Mouse (Mus musculus) kidney, postnatal 0 days (tissue): ENCODE data around the gene Ghdc. TPM values are rescaled to one million over a fixed set of nuclear protein-coding genes. Genes with fewer than 3 reads are reported as not detected.

Experiments used
- ATAC-seq: fragments of 200-750 bp; cut with Nextera tagmentation; replicated peaks from 2 replicates; pipeline ENCODE4 v1.8.0; 2017; ENCODE audit warnings: low read depth, moderate number of reproducible peaks, moderate TSS enrichment, moderate library complexity; ENCODE audit not compliant: low FRiP score
- DNase-seq: peaks from one replicate; pipeline ENCODE4 v3.0.0-alpha.2; 2016; ENCODE audit warnings: low spot score
- H3K27ac ChIP-seq: fragments of 300-500 bp; sonication (generic); 2 replicates; pipeline ENCODE4 v1.5.1; 2014; ENCODE audit warnings: mild to moderate bottlenecking
- H3K27me3 ChIP-seq: fragments of 300-500 bp; sonication (generic); 2 replicates; pipeline ENCODE4 v1.6.1; 2014; ENCODE audit warnings: low read length, mixed read lengths; ENCODE audit not compliant: insufficient read depth
- H3K36me3 ChIP-seq: fragments of 300-500 bp; sonication (generic); 2 replicates; pipeline ENCODE4 v1.6.1; 2014; ENCODE audit warnings: low read length, mixed read lengths; ENCODE audit not compliant: insufficient read depth
- H3K4me1 ChIP-seq: fragments of 300-500 bp; sonication (generic); replicated peaks from 2 replicates; pipeline ENCODE4 v1.6.1; 2014; ENCODE audit warnings: antibody characterized with exemption, low read length, mixed read lengths; ENCODE audit not compliant: insufficient read depth
- H3K4me2 ChIP-seq: fragments of 300-500 bp; sonication (generic); 2 replicates; pipeline ENCODE4 v1.6.1; 2014; ENCODE audit warnings: mild to moderate bottlenecking, low read length, moderate library complexity, mixed read lengths
- H3K4me3 ChIP-seq: fragments of 300-500 bp; sonication (generic); replicated peaks from 2 replicates; pipeline ENCODE4 v1.5.1; 2014; ENCODE audit warnings: low read depth, low read length
- H3K9ac ChIP-seq: fragments of 300-500 bp; sonication (generic); 2 replicates; pipeline ENCODE4 v1.6.1; 2014; ENCODE audit warnings: low read depth, low read length
- H3K9me3 ChIP-seq: fragments of 300-500 bp; sonication (generic); replicated peaks from 2 replicates; pipeline ENCODE4 v1.6.1; 2016; ENCODE audit warnings: low read length, inconsistent platforms, mixed read lengths
- CTCF ChIP-seq: IDR thresholded peaks from 2 replicates; pipeline ENCODE4 v1.5.1; 2016; ENCODE audit warnings: antibody characterized with exemption, low read depth, mild to moderate bottlenecking, moderate library complexity
- WGBS: fragments of 180-500 bp; shearing (Covaris S2); extraction: QIAGEN DNeasy Blood & Tissue Kit; methylation state at CpG from one replicate; pipeline ENCODE4 v1.1.7; 2014; 5-methylcytosine and 5-hydroxymethylcytosine counted together
- polyA plus RNA-seq: library from polyadenylated mRNA; unstranded; fragments of >200 nt; fragmentation: Nextera tagmentation; extraction: Ambion mirVana; gene quantifications from 2 replicates; pipeline ENCODE4 v1.2.1, GENCODE M21; 2015

Gene Ghdc
- polyA plus RNA-seq, 1 experiment from 2014 or later: 4.8 TPM

- Histone ChIP-seq H3K27ac (no peak overlapping the region), H3K4me2 (no peak overlapping the region), H3K36me3 (no peaks in the 10 kb centered on the region), H3K4me1 (no peaks in the 10 kb centered on the region), H3K9me3 (no peaks in the 10 kb centered on the region), H3K27me3 (no peaks in the 10 kb centered on the region), H3K4me3 (no peak overlapping the region), H3K9ac (no peak overlapping the region)
- ATAC-seq (no peak), DNase-seq (peak; percentile 76)
- peak; percentile 78 for TF ChIP-seq CTCF
- WGBS: 13% methylated on average over 6 of the region's 6 CpGs
These were observed 25.7 kb downstream of the Ghdc start for GRCm38 (mm10) chr11:100745085-100745484.

- H3K27ac ChIP-seq: no peak overlapping the region
- H3K4me3 ChIP-seq: no peak overlapping the region
- DNase-seq (no peak), ATAC-seq (no peak)
- no peak for TF ChIP-seq CTCF
- 43% methylated on average over 6 of the region's 6 CpGs for WGBS
- no peaks in the 10 kb centered on the region for H3K36me3 ChIP-seq
- no peaks in the 10 kb centered on the region for H3K27me3 ChIP-seq
- H3K4me1 ChIP-seq: peaks cover 10% of the 10 kb centered on the region
- no peak overlapping the region for H3K9ac ChIP-seq
- H3K9me3 ChIP-seq: no peaks in the 10 kb centered on the region
- no peak overlapping the region for H3K4me2 ChIP-seq
These were observed 29.4 kb downstream of the Ghdc start for GRCm38 (mm10) chr11:100741348-100741747.

GRCm38 (mm10) chr11:100738749-100739148 lies 32.0 kb downstream of the Ghdc start:
- H3K9ac ChIP-seq: no peak overlapping the region

GRCm38 (mm10) chr11:100738066-100738604 lies 32.6 kb downstream of the Ghdc start, which contains the start of gene Rab5c:
Rab5c (minus strand) TSS chr11:100738215.
- TF ChIP-seq CTCF: peak; percentile 24; the same call in 1 of the 2 replicates
- peak within 1 kb of the TSS; percentile 95 for H3K4me3 ChIP-seq
- H3K27me3 ChIP-seq: no peaks in the 10 kb centered on the region
- peak within 1 kb of the TSS; percentile 96 for H3K9ac ChIP-seq
- H3K9me3 ChIP-seq: no peaks in the 10 kb centered on the region
- ATAC-seq: peak; percentile 100
- peak; percentile 100 for DNase-seq
- H3K27ac ChIP-seq: peak within 1 kb of the TSS; percentile 79
- no peaks in the 10 kb centered on the region for H3K36me3 ChIP-seq
- under 1% methylated on average over 39 of the region's 39 CpGs for WGBS
- peak within 1 kb of the TSS; percentile 73 for H3K4me2 ChIP-seq
- peaks cover 18% of the 10 kb centered on the region for H3K4me1 ChIP-seq

More at GRCm38 (mm10) chr11:100738749-100739148, 32.0 kb downstream of the Ghdc start:
- Histone ChIP-seq H3K27ac (no peak overlapping the region), H3K27me3 (no peaks in the 10 kb centered on the region), H3K4me3 (no peak overlapping the region), H3K9me3 (no peaks in the 10 kb centered on the region), H3K4me2 (peak overlapping the region; percentile 53), H3K4me1 (peaks cover 18% of the 10 kb centered on the region), H3K36me3 (no peaks in the 10 kb centered on the region)
- DNase-seq (no peak), ATAC-seq (no peak)
- WGBS: 17% methylated on average over 5 of the region's 5 CpGs
- no peak for TF ChIP-seq CTCF

GRCm38 (mm10) chr11:100737105-100737733 lies 33.5 kb downstream of the Ghdc start:
- TF ChIP-seq CTCF: no peak
- H3K27me3 ChIP-seq: no peaks in the 10 kb centered on the region
- H3K27ac ChIP-seq: peak overlapping the region; percentile 79
- H3K4me3 ChIP-seq: peak overlapping the region; percentile 95
- ATAC-seq (no peak), DNase-seq (no peak)
- peaks cover 18% of the 10 kb centered on the region for H3K4me1 ChIP-seq
- H3K9me3 ChIP-seq: no peaks in the 10 kb centered on the region
- H3K9ac ChIP-seq: peak overlapping the region; percentile 96
- H3K4me2 ChIP-seq: peak overlapping the region; percentile 73
- 0% methylated on average over 13 of the region's 13 CpGs for WGBS
- no peaks in the 10 kb centered on the region for H3K36me3 ChIP-seq

- Histone ChIP-seq H3K4me3 (peak overlapping the region; percentile 95), H3K4me2 (peak overlapping the region; percentile 73), H3K9ac (peak overlapping the region; percentile 96), H3K4me1 (peaks cover 18% of the 10 kb centered on the region), H3K36me3 (no peaks in the 10 kb centered on the region), H3K27ac (peak overlapping the region; percentile 79; the same call in 1 of the 2 replicates), H3K9me3 (no peaks in the 10 kb centered on the region), H3K27me3 (no peaks in the 10 kb centered on the region)
- no peak for ATAC-seq
- no peak for TF ChIP-seq CTCF
- 77% methylated on average over 4 of the region's 4 CpGs for WGBS
- DNase-seq: no peak
These were observed 34.0 kb downstream of the Ghdc start for GRCm38 (mm10) chr11:100736746-100737080.
